Mouse (Mus musculus): ENCODE measurements around the gene Lbp.

Lbp gene

DNA sequence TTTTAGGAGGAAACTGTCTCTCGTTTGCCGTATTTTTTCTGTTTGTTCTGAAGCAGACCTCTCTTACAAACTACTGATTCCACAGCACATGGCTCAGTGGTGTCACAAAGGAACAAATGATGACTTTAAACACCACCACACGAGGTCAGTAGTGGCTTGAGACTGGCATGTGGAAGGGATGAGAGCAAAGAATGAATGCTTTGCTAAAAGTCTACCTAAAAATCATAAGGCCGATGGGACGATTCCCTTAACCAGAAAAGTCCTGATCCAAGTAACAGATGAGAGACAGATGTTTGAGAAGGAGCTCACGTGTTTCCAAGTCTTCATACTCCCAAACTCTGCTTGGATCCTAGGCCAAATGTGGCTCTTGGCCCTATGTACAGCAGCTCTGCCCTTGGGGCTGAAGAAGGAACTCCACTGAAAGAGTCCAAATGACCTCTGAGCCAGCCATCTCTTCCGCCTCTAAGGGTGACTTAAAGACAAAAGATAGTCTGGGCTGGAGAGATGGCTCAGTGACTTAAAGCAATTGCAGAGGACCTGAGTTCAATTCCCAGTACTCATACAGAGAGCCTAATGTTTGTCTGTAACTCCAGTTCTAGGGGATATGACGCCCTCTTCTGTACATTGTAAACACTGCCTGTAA, 55.5 kb downstream of the Lbp start:
- no peak for DNase-seq (ENCODE audit: low read depth)

DNA sequence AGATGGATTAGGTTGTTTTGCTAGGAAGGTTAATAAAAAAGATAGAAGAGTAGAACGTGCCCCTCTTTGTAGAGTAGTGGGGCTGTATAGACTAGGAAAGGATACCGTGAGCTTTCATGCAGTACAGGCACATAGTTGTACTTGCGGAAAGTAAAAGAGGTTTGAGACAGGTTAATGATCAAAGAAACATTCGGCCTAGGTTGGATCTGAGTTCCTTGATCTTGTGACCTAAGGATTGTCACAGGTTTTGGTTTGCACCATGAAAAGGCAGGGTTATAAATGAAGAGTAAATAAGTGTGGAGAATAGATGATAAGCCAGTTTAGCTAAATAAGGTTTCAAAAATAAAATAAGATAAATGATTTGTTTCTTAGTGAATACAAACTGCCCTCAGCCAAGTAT, 57.9 kb downstream of the Lbp start:
- no peak for DNase-seq (ENCODE audit: low read depth)

DNA sequence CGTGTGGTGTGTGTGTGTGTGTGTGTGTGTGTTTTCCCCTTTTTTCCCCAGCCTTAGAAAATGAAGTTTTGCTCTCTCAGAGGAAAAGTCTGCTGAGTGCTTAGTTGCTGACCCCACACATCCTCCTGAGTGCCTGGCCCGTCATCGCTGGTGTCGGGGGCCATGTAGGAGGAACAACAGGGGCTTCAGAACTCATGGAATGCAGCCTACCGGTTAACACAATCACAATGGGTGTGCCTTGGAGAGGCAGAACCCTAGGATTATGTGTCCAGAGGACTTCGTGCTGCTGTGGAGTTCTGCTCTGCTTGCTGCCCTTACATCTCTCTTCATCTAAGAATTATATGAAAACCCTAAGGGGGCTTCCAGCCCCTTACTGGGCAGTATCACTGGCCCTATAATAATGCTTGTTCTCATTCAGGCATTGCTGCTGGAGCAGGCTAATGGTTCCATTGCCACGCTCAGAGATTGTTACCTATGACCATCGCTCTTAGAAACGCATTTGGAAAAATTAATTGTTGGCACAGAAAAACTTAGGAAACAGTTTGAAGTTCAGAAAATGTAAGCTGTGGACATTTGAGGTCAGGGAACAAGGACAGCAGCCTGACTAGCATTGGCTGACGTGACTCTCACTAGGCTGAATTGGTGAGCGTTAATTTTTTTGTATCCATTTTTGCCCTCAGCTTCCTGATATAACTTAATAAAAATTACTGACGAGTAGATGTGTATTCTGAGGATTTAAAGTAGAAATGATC, 59.0 kb downstream of the Lbp start:
- DNase-seq (ENCODE audit: low read depth), result no peak

DNA sequence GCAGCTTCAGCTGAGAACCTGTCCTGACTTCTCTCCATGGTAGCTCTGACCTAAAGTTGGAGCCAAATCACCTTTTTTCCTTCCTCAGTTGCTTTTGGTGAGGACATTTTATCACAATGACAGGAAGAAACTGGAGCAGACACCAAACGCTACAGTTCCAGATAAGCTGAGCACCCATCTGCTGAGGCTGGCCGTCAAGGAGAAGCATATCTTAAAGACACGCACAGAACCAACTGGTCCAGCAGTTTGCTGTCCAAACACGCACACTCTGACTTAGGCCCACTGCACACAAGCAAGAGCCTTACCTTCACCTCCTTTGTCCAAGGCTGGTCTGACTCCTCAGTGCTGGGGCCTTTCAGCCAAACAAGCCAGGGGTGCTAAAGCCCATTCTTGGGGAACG, 61.4 kb downstream of the Lbp start:
- DNase-seq (ENCODE audit: low read depth), result no peak

DNA sequence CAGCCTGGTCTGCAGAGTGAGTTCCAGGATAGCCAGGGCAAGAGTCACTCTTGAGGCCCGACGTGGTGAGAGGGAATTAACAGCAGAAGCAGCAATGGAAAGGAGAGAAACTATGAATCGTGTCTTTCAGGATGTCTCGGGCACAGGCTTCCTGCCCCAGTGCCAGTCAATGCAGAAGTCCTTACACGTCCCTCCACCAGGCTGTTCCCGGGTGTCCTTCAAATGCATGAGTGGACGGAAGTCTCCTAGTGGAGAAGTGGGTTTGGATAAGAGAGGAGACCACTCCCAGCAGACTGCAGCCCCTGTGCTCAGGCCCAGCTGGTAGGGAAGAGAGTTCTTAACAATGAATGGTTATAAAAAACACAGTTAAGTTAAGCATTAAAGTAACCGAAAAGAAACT, 62.0 kb downstream of the Lbp start:
- DNase-seq (ENCODE audit: low read depth), result no peak

DNA sequence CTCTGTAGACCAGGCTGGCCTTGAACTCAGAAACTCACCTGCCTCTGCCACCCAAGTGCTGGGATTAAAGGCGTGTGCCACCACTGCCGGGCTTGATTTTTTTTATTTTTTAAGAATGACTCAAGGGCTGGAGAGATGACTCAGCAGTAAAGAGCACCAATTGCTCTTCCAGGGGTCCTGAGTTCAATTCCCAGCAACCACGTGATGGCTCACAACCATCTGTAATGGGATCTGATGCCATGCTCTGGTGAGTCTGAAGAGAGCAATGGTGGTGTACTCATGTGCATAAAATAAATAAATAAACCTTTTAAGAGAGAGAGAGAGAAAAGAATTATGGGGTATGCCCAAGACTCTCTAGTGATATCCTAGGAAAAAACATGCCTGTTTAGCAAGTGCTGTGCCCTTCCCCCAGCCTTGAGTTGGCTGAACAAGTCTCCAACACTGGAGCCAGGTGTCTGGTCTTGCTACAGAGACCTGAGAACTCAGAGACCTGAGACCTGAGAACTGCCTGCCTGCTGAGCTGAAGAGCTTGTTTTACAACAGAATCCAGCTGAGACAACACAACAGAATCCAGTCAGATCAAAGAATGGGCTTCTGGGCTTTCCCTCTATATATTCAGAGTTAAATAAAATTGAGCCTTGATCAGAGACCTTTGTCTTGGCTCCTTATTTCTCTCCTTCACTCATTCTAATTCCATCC, 63.3 kb downstream of the Lbp start:
- DNase-seq (ENCODE audit: low read depth), result no peak

DNA sequence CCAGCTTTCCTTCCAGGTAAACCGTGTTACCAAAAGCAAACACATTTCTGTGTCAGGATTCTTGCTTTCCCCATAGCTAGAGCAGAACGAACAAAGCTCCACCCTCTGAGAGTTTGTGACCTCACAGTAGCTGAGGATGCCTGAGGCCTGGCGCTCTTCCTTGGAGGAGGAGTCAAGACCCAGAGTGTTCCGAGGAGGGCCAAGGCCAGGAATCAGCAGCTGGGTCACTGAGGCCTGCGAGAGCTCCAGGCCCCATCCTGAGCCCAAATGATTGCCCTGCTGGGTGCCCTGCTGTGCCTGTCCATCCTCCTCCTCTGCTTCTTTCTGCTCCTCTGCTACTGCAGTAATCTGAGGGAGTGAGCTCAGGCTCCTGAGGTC, 63.9 kb downstream of the Lbp start:
- DNase-seq (ENCODE audit: low read depth), result no peak

DNA sequence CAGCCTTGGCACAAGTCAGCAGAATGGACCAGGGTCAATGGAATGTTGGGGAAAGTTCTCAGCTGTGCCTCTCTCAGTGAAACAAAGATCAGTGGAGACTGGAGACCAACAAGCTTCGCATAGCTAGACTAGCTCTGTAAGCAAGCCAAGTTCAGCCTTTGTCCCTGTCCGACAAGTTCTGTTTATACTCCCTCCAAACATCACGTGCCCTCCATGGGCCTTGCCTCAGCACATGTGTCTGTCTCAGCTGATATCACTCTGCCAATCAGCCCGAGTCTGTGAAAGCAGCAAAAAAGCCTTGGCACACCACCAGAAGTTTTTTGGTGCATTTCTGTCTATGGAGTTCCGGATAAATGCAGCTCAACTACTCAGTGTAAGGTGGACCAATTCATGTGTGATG, 66.8 kb downstream of the Lbp start:
- DNase-seq (ENCODE audit: low read depth), result no peak

DNA sequence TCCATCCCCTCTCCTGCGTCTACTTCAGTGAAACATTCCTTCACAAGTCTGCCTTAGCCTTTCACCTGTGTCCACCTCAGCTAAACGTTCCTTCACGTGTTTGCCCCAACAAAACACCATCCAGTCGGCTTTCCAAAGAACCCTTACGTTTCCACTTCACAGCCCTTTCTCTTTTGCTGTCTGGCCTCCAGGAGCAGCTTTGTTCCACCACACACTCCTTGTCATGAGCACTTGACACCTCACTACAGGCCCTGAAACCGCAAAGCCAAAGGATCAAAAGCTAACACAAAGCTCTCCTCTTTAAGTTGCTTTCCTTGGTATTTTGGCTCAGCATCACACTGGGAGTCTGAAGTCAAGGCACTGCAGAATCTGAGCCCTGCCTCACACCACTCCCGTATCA, 67.2 kb downstream of the Lbp start:
- DNase-seq (ENCODE audit: low read depth), result no peak

DNA sequence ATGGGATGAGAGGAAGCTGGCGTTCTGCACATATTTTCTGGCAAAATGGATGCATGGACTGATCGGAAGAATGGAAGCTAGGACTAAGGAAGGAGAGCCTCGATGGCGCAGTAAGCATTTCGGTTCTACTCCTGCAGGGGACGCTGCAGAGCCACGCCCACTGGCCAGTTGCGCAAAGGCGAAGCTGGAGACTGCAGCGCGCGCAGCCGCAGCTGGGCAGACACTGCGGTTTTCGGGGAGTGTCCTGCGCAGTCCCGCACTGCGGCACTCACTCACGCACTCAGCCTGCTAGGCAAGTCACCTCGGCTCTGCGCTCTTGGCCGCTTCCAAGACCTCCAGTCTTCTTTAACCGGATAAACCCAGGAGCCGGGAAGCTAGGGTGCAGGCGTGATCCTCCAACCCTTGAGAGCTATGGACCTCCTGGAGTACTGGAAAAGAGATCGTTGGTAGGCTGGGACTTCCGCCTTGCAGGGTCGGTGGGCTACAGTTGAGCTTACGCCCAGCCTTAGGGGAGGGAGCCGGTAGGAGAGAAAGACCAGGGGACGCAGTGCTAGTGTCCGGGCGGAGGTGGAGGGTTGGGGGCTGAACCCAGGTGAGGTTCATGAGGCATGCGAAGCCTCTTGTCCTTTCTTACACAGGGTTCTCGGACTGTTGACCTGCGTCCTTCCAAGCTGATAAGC, 69.3 kb downstream of the Lbp start, which contains the start of gene Snhg11:
TSS of gene Snhg11 (plus strand) at position 196 of the 680 bp plus-strand sequence.
- no peak for DNase-seq (ENCODE audit: low read depth)

DNA sequence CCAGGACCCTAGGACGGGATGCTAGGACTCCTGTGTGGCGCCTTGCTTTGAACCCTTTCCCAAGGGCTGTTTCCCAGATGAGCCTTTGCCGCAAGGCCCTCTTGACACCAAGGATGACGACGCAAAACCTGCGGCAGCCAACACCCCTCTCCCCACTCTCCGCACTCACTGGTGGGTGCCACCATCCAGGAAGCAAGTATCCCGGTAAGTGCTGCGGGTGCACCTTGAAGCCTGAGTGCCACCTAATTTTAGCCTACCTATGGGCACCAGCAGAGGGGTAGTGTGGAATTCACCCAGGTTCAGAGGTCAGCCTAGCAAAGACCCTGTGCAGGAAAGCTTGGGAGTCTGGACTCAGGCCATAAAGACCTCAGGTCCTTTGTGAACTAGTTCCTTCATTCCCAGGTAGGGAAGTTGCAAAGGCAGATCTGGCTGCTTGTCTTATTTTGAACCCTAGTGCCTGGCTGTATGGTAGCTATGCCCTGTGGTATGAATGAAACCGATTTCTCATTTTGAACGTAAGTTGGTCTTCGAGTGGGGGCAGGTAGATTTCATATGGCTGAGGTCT, 69.9 kb downstream of the Lbp start:
- no peak for DNase-seq (ENCODE audit: low read depth)

DNA sequence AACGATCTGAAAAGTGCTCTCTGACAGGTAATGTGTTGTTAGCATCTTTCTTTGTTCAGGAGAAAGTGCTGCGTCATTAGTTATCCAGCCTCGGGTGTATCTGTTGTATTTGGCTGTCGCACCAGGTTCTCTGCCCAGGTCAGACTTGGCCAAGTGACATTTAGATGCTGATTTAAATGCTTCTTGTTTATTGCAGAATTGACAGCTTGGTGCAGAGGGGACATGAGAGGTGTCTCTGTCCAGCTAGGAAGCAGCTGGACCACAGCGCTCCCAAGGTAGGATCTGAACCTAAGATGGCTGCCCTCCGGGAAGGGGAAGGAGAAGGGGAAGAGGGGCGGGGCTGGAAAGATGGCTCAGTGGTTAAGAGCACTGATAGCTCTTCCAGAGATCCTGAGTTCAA, 70.5 kb downstream of the Lbp start:
- DNase-seq (ENCODE audit: low read depth), result no peak

DNA sequence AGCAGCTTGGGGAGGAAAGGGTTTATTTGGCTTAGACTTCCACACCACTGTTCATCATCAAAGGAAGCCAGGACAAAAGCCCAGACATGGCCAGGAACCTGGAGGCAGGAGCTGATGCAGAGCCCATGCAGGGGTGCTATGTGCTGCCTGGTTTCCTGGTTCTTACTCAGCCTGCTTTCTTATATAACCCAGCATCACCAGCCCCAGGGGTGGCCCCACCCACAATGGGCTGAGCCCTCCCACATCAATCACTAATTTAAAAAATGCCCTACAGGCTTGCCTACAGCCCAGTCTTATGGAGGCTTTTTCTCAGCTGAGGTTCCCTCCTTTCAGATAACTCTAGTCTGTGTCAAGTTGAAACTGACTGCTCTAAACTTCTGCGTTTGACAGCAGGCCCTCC, 71.5 kb downstream of the Lbp start:
- no peak for DNase-seq (ENCODE audit: low read depth)

DNA sequence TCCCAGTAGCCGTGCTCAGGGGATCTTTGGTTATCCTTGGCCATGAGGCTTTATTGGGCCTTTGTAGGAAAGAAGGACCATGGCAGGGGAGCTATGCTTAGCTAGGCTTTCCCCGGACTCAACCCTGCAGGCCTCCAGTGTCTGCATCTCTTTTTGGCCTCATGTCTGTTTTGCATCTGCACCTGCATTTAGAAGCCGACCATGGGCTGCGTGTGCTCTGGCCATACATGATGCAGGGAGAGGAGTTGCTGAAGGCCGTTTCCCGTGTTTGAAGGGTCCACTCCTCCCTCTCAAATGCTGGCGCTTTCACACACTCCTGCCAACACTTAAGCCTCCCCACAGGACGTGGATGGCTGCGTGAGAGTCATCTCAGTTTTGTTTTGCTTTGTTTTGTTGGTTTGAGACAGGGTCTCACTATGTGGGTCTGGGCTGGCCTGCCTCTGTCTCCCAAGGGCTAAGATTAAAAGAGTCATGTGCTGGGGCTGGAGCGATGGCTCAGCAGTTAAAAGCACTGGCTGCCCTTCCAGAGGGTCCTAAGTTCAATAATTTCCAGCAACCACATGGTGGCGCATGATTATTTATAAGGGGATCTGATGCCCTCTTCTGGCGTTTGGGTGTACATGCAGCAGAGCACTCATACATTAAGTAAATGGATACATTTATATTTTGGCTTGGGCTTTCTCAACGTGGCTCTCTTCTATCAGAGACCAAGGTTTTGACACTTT, 73.2 kb downstream of the Lbp start:
- peak; percentile 92 for DNase-seq (ENCODE audit: low read depth)
